Mouse (Mus musculus) thymus, postnatal 0 days (tissue): ENCODE measurements around the gene Pex7. TPM values are rescaled to one million over a fixed set of nuclear protein-coding genes. Genes with fewer than 3 reads are reported as not detected.

ENCODE experiments used
- DNase-seq: peaks from one replicate; pipeline ENCODE4 v3.0.0-alpha.2; 2015; ENCODE audit warnings: low spot score
- polyA plus RNA-seq: library from polyadenylated mRNA; unstranded; fragments of >200 nt; fragmentation: Nextera tagmentation; extraction: Ambion mirVana; gene quantifications from 2 replicates; pipeline ENCODE4 v1.2.1, GENCODE M21; 2015

Pex7 gene
- polyA plus RNA-seq, 1 experiment from 2014 or later: 82.6 TPM

DNA sequence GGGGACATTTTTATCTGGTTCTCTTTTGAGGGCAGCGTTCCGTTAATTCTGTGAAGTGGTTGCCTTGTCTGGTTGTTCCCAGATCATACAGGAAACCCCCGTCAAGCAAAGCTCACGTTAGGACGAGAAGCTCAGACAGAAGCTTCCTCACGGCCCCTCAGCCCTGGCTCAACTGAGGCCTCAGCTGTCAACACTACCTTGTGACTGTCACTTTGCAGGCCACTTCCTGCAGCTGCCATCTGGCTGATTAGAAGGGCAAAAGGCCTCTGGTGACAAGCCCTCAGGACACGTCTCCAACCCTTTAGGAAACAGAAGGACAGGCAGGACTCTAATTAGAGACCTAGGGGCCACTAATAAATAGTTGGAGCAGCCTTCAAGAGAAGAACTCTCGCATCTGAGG lies 92.1 kb downstream of the Pex7 start:
- no peak for DNase-seq

DNA sequence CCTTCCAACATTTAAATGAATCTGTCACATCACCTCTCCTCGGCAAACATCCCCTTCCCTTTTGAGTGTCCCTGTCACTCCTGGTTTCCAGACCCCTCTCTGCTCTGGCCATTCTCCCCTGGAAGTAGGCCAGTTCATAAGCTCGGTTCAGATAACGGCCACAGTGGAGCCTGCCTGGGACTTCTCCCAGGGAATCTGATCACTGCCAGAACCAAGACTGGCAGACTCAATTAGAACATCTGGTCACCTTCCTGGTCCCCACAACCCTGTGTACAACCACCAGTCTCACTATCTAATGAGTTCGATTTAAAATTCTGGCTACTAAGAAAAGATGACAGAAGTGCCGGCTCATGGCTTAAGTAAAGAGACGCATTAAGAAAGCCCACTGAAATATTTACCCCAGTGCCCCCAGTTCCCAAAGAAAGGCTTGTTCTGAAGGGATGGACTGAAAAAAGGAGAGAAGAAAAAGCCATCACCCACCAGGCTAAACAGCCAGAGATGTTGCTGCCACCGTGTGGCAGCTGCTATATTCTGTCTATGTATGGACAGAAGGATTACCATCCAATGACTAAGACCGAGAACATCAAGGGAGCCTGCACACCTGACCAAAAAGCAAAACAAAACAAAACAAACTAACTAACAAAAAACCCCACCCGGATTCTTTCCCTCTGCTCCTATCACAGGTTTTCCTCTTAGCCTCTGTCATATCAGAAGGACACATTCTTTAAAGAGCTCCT lies 95.9 kb downstream of the Pex7 start:
- peak; percentile 66 for DNase-seq

DNA sequence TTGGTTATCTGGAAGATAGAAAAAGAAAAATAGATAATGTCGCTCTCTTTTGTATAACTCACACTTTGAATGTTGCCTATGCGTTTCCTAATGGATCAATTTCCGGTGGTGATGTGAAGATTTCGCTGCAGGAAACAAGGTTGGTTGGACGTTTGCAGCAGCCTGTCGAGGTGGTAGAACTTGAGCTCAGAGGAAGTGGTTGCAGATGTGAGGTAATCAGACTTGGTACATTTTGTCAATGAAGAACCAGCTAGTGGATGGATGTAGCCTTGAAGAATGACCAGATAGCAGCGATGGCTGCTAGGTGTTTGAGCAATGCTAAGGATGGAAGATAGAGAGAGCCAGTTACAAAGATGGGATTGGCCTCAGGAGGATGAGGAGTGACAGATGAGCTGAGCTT lies 102.7 kb downstream of the Pex7 start:
- DNase-seq: no peak

Other genes starting within 250 kb of the Pex7 start
- 0.60 and 1.1 TPM in 2 replicates for gene Il20ra, start 195.1 kb downstream of the Pex7 start, polyA plus RNA-seq
- gene Slc35d3, start 56.2 kb downstream of the Pex7 start, polyA plus RNA-seq: 1.3 and 1.4 TPM in 2 replicates
- 2.8 and 3.3 TPM in 2 replicates for gene Map3k5, start 26.8 kb upstream of the Pex7 start, polyA plus RNA-seq
- 17.5 and 23.9 TPM in 2 replicates for gene Map7, start 240.8 kb upstream of the Pex7 start, polyA plus RNA-seq